Mouse (Mus musculus) c-Kit-positive CD71-negative TER-119-negative erythroid progenitor cells, embryonic 14.5 days (primary cell): ENCODE data around the gene Gm21974.
A peak's percentile ranks its signal among the peaks of the same experiment; 100 is the strongest.
"Not testable (repeated sequence)": the region's sequence is repeated elsewhere in the genome, so short reads cannot be mapped to it uniquely, and the experiment has no call there.

Experiments
- DNase-seq: peaks from one replicate; pipeline ENCODE4 v3.0.0-alpha.2; 2013; ENCODE audit warnings: low read depth

Gene Gm21974

DNA sequence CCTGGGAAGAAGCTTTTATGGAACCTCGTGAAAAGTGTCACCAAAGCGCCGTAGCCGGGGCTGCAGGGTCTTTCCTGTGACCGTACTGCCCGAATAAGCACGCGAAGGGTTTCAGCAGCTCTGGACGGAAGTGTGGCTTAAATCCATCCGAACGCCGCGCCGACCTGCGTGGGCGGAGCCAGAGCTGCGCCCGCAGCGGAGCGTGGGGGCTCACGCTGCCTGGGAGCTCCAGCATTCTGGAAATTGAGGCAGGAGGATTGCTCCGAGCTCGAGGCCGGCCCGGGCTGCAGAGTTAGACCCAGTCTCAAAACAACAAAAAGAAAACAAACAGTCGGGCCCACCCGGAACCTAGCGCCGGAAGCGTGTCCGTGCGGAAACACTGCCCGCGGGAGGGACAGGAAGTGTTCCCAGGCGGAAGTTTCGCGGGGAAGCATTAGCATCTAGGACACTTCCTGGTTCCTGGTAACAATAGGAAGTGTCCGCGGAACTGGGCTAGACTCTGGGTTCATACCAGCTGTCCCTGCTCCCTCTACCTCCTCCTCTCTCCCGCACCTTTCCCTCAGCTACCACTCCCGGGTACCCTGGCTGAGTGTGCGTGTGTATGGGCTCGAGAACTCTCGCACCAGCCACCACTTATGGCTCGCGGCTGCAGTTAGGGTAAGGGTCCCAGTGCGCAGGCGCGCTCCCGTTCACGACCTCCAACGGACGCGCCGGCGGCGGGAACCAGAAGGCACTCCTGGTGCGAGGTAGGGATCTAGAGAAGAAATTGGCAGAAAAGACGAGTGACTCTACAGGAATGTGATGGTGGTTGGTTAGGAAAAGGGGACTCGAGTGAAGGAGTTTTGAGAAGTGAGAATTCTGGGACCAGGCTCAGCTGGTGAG is 18.5 kb downstream of the Gm21974 start, which contains the start of gene Zfp668:
Zfp668 (minus strand) TSS at position 362 of the 882 bp plus-strand sequence.
- DNase-seq = peak; percentile 88

DNA sequence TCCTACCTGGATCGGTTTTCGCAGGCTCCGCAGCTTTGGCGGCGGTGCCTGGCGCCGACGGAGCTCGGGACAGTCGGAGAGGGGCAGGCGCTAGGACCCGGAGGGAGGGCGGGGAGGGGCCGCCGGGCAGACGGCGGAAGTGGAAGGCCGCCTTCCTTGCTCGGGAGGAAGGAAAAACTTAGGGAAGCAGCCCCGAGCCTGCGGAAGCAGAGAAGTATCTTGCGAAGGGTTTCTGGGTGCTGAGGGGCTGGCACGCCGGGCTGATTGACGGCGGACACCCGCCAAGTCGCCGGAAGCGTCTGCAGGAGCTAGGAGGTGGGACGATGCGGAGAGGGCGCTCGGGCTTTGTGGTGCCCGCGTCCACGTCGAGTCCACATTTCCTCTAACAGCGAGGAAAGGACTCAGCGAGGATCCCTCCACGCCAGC is 19.2 kb downstream of the Gm21974 start, which contains the start of gene Zfp646:
Zfp646 (plus strand) TSS at position 181 of the 426 bp plus-strand sequence.
- peak; percentile 58 for DNase-seq

DNA sequence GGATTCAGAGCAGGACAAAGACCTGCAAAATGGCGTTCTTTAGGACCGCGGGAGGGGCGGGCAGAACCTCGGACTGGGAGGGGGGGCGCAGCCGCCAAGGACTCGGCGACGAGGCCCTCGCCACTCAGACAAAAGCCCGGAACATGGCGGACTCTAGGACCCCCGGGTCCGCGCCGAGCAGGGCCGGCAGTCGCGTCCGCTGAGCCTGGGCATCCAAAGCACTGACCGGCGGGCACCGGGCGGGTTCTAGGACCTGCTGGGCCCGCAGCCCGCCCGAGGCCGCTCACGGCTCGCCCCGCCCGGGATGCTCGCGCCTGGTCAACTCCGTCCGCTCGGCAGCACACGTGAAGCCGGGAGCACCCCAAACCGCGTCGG is 19.6 kb downstream of the Gm21974 start:
- peak; percentile 78 for DNase-seq

DNA sequence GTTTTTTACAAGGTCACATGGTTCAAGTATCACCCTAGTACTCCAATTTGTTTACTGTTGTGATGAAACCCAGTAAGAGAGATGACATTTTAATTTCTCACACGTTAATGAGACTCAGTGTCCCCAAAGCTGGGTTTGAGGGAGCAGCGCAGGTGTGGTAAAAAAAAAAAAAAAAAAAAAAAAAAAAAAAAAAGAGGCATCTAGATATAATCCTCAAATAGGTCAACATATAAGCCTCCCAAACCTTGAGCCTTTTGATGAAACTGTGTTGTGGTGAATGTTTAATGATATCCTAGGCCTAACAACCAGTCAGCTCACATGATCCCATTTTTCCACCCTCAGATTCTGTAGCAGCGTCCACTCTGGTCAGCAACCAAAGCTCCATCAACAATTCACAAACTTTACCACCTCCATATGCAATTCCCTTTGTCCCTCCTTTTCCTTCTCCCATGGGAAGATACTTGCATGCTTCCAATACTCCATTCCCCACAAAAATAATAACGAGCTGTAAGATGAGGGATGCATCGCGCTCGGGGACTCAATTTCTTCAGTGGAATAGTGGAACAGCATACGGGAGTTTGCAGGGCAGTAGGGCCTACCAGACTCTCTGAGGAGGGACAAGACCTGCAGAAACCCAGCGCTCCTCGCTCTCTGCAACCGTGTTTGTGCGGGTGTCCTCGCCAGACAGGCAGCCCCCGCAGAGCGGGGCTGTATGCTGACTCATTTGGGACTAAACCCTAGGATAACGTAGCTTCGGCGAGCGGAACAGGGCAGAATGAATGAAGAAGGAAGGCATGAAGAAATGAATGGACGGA is 20.2 kb downstream of the Gm21974 start:
- no peak for DNase-seq

DNA sequence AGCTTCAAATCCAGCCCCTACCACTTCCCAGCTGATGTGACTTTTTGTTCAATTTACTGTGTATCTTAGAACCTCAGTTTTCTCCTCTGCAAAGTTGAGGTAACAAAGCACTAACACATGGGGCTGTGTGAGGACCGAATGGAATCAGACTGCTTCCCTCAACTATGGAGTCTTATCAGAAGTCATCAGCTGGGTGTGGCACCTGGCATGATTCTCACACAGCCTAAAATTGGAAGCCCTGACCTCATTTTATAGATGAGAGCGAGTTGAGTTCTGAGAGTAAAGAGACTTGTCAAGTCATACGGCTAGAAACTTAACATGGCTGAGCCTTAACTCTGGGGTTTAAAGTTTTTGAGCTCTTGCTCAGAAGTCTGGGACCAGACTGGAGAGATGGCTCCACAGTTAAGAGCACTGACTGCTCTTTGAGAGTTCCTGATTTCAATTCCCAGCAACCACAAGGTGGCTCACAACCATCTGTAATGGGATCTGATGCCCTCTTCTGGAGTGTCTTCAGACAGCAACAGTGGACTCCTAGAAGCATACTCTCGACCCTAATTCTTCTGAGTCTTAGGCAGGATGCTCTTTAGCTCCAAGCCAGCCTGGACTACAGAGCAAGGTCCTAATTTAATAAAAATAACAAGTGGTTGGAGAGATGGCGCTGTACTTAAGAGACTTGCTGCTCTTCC is 25.0 kb downstream of the Gm21974 start:
- DNase-seq = no peak

DNA sequence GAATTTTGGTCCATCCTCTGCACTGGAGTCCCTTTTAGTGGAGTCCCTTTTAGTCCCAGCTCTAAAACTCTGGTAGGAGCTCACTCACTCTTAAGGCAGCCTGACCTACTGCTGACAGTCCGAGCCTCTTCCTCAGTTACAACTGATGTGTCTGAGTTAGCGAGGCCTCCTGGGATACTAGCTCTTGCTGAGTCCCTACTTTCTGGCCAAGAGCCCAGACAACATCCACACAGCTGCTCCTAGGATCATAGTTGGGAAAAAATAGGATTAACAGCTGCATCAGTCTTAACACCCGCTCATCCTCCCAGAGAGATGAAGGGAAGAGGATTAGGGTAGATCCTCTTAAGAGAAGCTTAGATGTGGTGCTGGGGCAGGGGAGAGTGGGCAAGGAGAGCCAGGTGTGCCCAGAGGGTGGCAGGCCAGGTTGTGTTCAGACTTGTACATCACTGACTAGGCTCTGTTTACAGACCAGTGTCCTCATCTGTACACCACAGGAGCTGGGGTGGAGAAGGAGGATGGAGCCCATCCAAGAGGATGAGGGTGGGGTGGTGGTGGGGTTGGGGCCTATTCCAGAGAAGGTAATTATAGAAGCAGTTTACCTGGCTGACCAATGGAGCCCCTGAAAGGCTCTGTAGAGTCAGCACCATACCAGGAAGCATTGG is 26.0 kb downstream of the Gm21974 start:
- DNase-seq = no peak

DNA sequence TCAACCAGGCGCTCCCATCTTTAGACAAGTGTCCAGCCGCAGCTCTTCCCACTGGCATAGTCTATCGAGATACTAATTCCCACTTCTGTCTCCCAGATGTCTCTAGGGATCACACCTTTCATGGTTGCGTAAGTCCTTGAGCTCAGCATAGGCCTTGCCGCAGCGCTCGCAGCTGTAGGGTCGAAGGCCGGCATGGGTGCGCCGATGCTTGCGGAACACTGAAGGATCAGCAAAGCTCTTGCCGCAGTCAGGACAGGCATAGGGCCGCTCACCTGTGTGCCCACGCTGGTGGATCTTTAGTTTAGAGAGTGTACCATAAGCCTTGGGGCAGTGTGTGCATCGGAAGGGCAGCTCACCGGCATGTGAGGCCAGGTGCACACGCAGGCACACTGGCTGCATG is 27.6 kb downstream of the Gm21974 start:
- DNase-seq = no peak

DNA sequence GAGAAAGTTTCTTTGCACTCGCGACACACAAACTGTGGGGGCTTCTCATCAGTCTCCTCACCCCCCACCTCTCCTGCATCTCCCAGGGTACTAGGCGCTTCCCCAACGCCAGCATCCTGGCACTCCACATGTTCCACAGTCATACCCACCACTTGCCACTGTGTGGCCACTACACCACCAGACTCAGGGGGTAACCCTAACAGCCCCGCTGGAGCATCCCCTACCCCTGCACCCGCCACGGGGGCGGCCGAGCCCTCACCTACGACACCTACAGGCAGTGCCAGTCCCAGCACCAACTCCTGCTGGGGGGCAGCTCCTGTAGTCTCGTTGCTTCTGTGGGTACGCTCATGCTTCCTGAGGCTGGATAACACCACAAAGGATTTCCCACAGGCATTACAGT is 28.8 kb downstream of the Gm21974 start:
- no peak for DNase-seq

DNA sequence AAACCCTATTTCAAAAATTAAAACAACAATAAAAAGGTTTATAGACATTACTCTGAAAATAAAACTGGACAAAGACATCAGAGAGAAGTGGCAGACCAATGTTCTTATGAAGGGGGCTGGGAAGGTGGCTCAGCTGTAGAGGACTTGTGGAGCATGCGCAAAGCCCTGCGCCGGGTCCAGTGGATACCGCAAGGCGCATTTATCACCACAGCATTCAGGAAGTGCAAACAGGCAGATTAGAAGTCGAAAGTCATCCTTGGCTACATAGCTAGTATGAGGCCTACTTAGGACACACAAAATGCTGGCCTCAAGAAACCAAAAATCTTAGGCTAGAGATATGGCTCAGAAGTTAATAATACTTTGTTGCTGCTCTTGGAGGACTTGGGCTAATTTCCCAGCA is 37.0 kb downstream of the Gm21974 start:
- DNase-seq = no peak

DNA sequence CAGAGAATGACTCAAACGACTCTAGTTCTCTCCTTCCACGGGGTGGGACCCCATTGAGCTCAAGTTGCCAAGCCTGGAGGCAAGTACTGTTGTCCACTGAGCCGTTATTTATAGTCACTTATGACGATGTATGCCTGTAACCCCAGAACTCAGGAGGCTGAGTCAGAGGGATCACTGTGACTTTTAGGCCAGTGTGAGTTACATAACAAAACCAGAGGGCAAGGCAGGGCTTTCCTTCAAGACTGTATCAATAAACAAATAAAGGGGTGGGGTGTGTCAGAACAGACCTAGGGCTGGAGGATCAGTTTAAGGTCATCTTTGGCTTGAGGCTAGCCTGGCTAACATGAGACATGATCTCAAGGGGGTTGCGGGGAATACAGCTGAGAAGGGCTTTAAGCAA is 44.3 kb downstream of the Gm21974 start:
- no peak for DNase-seq

DNA sequence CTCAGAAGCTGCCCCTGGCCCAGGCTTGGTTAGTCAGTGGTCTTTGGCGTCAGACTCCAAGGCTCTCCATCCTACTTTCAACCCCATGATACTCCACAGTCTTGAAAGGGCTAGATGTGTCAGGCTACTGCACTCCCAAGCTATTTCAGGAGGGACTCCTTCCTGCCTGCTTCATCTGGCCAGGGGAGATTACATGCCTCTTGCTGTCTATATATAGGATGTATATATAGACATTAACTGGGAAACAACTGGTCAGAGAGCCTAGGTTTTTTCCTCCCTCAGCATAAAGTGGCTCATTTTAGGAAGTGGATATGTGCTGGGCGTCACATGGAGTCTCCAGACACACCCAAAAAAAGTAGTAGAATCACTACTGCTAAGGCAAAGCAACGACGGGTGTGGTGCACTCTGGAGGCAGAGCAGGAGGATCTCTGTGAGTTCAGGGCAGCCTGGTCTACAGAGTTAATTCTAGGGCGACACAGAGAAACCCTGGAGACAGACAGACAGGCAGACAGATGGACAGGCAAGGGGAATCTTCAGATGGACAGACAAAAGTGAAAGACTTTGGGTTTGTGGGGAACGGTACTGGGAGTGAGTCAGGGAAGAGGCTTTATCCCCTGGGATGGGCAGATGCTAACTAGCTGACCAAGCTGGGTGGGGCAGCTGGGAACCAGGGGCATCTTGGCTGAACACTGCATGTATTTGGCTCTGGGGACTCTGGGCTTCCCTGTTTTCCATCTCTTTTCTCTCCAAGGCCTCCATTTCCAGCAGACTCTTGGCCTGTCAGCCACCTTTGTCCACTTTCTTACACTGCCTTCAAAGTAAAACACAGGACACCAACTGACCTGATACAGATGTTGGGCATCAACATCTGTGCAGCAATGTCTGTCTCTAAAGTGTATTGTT is 45.0 kb downstream of the Gm21974 start:
- no peak for DNase-seq

DNA sequence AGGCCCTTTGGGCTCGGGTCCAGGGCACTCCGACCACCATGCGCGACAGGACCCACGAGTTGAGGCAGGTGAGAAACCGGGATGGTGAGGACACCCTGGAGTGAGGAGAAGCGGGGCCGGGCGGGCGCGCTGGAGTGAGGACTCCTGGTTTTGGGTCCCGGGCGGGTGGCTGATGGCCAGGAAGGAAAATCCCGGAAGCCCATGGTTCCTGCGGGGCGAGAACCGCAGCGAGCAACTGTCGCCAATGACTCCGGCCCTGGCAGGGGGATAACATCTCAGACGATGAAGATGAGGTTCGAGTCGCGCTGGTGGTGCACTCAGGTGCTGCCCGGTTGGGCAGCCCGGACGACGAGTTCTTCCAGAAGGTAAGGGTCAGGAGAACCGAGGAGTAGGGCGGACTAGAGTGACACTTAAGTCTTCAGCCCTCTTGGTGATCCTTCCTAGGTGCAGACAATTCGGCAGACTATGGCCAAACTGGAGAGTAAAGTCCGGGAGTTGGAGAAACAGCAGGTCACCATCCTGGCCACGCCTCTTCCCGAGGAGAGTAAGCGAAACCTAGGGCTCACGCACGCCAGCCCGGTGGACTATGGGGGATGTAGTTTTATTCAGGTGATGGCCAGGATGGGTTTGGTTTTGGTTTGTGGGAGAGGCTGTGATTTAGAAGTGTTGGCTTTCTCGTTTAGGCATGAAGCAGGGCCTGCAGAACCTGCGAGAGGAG is 53.1 kb downstream of the Gm21974 start:
- DNase-seq = peak; percentile 78

DNA sequence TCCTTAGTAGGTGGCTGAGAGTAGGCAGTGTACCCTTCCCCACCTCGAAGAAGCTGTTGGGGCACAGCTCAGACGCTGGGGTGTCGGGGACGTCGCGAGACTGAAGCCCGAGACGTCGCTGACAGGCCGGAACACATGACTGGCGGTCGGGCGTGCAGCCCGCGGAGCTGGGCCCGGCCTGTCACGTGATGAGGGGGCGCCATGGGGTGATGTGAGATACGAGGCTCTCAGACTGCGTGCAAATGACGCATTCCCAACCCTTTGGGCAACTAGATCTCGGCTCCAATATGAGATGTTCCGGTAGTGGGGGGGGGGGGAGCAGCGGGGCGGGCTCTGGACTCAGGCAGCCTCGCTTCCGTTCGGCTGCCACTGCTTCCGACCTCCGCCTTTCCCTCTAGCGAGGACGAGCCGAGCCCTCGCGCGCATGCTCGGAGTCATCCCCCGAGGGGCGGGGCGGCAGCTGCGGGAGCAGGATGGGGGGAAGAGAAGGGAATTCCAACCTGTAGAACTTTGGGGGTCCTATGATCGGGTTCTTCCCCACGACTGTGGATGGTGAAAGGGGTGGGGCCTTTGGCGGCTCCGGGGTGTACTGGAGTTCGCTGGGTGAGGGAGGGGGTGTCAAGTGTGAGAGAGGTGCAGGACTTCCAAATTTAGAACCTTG is 53.8 kb downstream of the Gm21974 start:
- peak; percentile 81 for DNase-seq

DNA sequence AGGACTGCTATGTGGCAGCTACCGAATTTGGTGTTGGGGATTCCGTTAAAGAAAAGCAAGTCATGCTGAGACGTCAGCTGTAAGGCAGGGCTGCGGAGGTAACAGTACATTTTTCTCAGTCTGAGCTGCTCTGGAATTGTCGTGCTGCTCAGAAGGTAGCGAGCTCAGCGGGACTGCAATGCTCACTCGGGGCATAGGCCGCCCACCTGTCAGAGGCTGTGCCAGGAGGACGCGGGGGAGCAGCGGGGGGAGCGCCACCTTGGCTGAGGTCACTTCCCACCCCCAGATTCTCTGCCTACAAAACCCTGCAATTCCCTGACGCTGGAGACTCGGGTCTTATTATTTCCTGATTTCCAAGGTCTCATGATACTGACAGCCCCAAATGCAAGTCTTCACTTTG is 54.4 kb downstream of the Gm21974 start:
- DNase-seq = no peak

DNA sequence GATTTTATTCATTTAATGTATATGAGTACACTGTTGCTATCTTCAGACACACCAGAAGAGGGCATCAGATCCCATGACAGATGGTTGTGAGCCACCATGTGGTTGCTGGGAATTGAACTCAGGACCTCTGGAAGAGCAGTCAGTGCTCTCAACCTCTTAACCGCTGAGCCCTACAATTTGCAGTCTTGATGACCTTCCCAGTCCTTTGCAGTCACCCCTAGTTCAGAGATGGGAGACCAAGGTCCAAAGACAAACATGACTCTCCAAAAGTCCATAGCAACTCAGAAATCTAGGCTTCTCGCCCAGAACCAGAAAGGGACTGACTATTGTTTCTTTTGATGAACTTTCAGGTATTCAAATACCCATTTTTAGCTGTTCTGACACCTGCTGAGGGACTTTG is 55.2 kb downstream of the Gm21974 start:
- DNase-seq = not testable (repeated sequence)

DNA sequence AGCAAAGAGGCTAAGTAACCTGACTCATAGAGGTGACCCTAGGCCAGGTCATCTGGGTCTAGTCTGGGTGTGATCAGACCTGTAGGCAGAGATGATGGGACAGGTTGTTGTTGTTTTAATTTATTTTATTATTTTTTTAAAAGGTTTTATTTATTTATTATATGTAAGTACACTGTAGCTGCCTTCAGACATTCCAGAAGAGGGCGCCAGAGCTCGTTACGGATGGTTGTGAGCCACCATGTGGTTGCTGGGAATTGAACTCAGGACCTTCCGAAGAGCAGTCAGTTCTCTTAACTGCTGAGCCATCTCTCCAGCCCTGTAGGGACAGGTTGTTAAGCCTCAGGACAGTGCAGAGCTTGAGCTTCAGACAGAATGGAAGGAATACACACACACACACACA is 57.4 kb downstream of the Gm21974 start:
- not testable (repeated sequence) for DNase-seq

DNA sequence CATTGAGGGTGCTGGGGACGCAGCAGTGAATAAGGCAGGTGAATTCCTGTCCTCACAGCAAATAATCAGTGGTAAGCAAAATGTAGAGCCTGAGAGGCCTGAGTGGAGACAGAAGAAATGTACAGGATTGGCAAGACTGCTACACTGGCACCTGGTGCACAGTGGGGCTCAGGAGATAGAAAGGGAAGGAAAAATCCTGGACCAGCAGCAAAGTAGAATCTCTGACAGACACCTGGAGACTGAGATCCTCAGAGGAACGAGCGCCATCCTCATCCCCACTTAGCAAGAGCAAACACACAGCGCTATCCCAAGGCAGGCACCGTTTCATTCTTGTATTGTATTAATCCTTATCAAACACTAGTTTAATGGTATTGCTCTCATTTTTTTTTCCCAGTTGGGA is 57.8 kb downstream of the Gm21974 start:
- no peak for DNase-seq
